Mouse (Mus musculus) ES-E14 (cell line): ENCODE measurements around the gene Dclre1a. TPM values are rescaled to one million over a fixed set of nuclear protein-coding genes. Genes with fewer than 3 reads are reported as not detected.

ENCODE experiments used
- DNase-seq: peaks from one replicate; pipeline ENCODE4 v3.0.0-alpha.2; 2013; ENCODE audit warnings: low read depth, low spot score
- H3K27ac ChIP-seq: 2 replicates; pipeline ENCODE4 v1.5.1; 2012; ENCODE audit warnings: low read depth, mild to moderate bottlenecking, low read length, moderate library complexity, mixed read lengths; ENCODE audit not compliant: poor library complexity, insufficient read depth, severe bottlenecking
- H3K36me3 ChIP-seq: 2 replicates; pipeline ENCODE4 v1.6.1; 2012; ENCODE audit warnings: mild to moderate bottlenecking, low read length, moderate library complexity, mixed read lengths; ENCODE audit not compliant: control insufficient read depth, poor library complexity, insufficient read depth, severe bottlenecking
- H3K4me1 ChIP-seq, 2 experiments: fragments of 150-350 bp in 1 of 2; sonication (generic) in 1 of 2; 2 replicates each; pipeline ENCODE4 v1.6.1; 2012; ENCODE audit warnings: low read length in 2 of 2, mild to moderate bottlenecking in 1 of 2, mixed read lengths in 1 of 2; ENCODE audit not compliant: control insufficient read depth in 2 of 2, insufficient read depth in 2 of 2, poor library complexity in 1 of 2
- H3K4me3 ChIP-seq, 2 experiments: fragments of 150-350 bp in 1 of 2; sonication (generic) in 1 of 2; 2 replicates each; pipeline ENCODE4 v1.5.1; 2012; ENCODE audit warnings: low read length in 2 of 2, low read depth in 1 of 2, mild to moderate bottlenecking in 1 of 2, mixed read lengths in 1 of 2; ENCODE audit not compliant: insufficient read depth in 1 of 2, poor library complexity in 1 of 2, severe bottlenecking in 1 of 2
- H3K9ac ChIP-seq: 2 replicates; pipeline ENCODE4 v1.6.1; 2012; ENCODE audit warnings: low read depth, mild to moderate bottlenecking, low read length, mixed read lengths; ENCODE audit not compliant: poor library complexity, insufficient read depth, severe bottlenecking
- H3K9me3 ChIP-seq: fragments of 150-350 bp; sonication (generic); 2 replicates; pipeline ENCODE4 v1.6.1; 2012; ENCODE audit warnings: low read depth, mild to moderate bottlenecking, low read length; ENCODE audit not compliant: control insufficient read depth, insufficient read depth
- CHD2 ChIP-seq: IDR thresholded peaks from 2 replicates; pipeline ENCODE4 v1.6.1; 2014; ENCODE audit warnings: mild to moderate bottlenecking, low read depth, low read length, inconsistent platforms
- HCFC1 ChIP-seq: IDR thresholded peaks from 2 replicates; pipeline ENCODE4 v1.6.1; 2012; ENCODE audit warnings: low read length, inconsistent platforms, borderline replicate concordance; ENCODE audit not compliant: insufficient read depth
- MAFK ChIP-seq: IDR thresholded peaks from 2 replicates; pipeline ENCODE4 v1.6.1; 2014; ENCODE audit warnings: mild to moderate bottlenecking, low read depth, low read length, inconsistent platforms; ENCODE audit not compliant: insufficient read depth
- ZC3H11A ChIP-seq: IDR thresholded peaks from 2 replicates; pipeline ENCODE4 v1.6.1; 2012; ENCODE audit warnings: low read depth, mild to moderate bottlenecking, inconsistent platforms, low read length, borderline replicate concordance
- ZNF384 ChIP-seq: IDR thresholded peaks from 2 replicates; pipeline ENCODE4 v1.6.1; 2012; ENCODE audit warnings: low read depth, low read length, inconsistent platforms
- in situ Hi-C, 2 experiments: fragments of 600-800 bp; cut with MboI; formaldehyde crosslinking; loops; one replicate each; pipeline ENCODE4 v1.15.1; 2025; ENCODE audit warnings: low sequenced_read_pairs in 2 of 2, inconsistent platforms in 1 of 2; ENCODE audit not compliant: unreplicated experiment in 2 of 2
- total RNA-seq: library from RNA; depleted of rRNA; stranded (reverse); fragments of 300-350 nt; gene quantifications from 2 replicates; pipeline ENCODE4 v1.2.3, GENCODE M21; 2012

Dclre1a gene
- total RNA-seq, 1 experiment, result 10.1 TPM

DNA sequence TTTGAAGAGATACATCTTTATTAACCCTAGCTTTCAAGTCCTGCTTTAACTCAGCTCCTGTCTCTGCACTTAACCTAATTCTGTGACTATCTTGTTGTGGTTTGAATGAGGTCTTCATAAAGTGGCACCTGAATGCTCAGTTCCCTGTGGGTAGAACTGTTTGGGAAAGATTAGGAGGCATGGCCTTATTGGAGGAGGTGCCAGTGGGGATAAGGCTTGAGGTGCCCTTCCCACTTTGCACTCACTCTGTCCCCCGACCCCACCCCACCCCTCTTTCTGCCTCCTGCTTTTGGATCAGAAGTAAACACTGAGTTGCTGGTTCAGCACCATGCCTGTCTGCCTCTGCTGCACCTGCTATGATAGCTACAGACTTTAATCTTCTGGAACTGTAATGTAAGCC lies 29.8 kb upstream of the Dclre1a start:
- no peak for TF ChIP-seq CHD2
- TF ChIP-seq ZC3H11A, result no peak
- TF ChIP-seq MAFK, result no peak
- TF ChIP-seq HCFC1, result no peak
- no peak for TF ChIP-seq ZNF384
- DNase-seq, result no peak
- Histone ChIP-seq H3K27ac (no peak overlapping the region), H3K36me3 (peaks cover 5% of the 10 kb centered on the region; the same call in 1 of the 2 replicates), H3K9ac (no peak overlapping the region), H3K9me3 (no peaks in the 10 kb centered on the region), H3K4me3 (no peak overlapping the region), H3K4me1 (peaks cover 4 to 5% of the 10 kb centered on the region in 2 experiments; a peak in 2 of 4 replicates)
- in situ Hi-C loops, result no loop called here

- no peak overlapping the region for H3K9ac ChIP-seq
- no peaks in the 10 kb centered on the region for H3K9me3 ChIP-seq
- peaks cover 4% of the 10 kb centered on the region; the same call in 1 of the 2 replicates for H3K36me3 ChIP-seq
- TF ChIP-seq HCFC1 (no peak), ZNF384 (no peak), MAFK (no peak), CHD2 (no peak), ZC3H11A (no peak)
- H3K27ac ChIP-seq, result no peak overlapping the region
- no peaks in the 10 kb centered on the region for H3K4me1 ChIP-seq
- H3K4me3 ChIP-seq, result no peak overlapping the region
- no peak for DNase-seq
- in situ Hi-C loops, result no loop called here
These were observed 25.2 kb upstream of the Dclre1a start for GRCm38 (mm10) chr19:56573184-56573583.

GRCm38 (mm10) chr19:56571913-56572312 lies 23.9 kb upstream of the Dclre1a start:
- Histone ChIP-seq H3K36me3 (peaks cover 4% of the 10 kb centered on the region; the same call in 1 of the 2 replicates), H3K9ac (no peak overlapping the region), H3K4me1 (no peaks in the 10 kb centered on the region), H3K9me3 (no peaks in the 10 kb centered on the region), H3K27ac (no peak overlapping the region), H3K4me3 (no peak overlapping the region)
- DNase-seq, result no peak
- in situ Hi-C loops, result no loop called here
- no peak for TF ChIP-seq ZNF384
- TF ChIP-seq ZC3H11A, result no peak
- no peak for TF ChIP-seq CHD2
- TF ChIP-seq MAFK, result no peak
- no peak for TF ChIP-seq HCFC1

- H3K9ac ChIP-seq, result no peak overlapping the region
- no peaks in the 10 kb centered on the region for H3K4me1 ChIP-seq
- H3K4me3 ChIP-seq, result no peak overlapping the region
- H3K27ac ChIP-seq, result no peak overlapping the region
- DNase-seq, result no peak
- peaks cover 4% of the 10 kb centered on the region; the same call in 1 of the 2 replicates for H3K36me3 ChIP-seq
- TF ChIP-seq ZC3H11A, result no peak
- no peak for TF ChIP-seq HCFC1
- TF ChIP-seq MAFK, result no peak
- TF ChIP-seq ZNF384, result no peak
- TF ChIP-seq CHD2, result no peak
- no peaks in the 10 kb centered on the region for H3K9me3 ChIP-seq
- in situ Hi-C loops, result no loop called here
These were observed 23.2 kb upstream of the Dclre1a start for GRCm38 (mm10) chr19:56571234-56571633.

GRCm38 (mm10) chr19:56570781-56571180 lies 22.8 kb upstream of the Dclre1a start:
- in situ Hi-C loops, result no loop called here
- no peak for TF ChIP-seq ZC3H11A
- TF ChIP-seq ZNF384, result no peak
- no peak for TF ChIP-seq MAFK
- no peak for TF ChIP-seq CHD2
- TF ChIP-seq HCFC1, result no peak
- H3K4me1 ChIP-seq, result no peaks in the 10 kb centered on the region
- no peak overlapping the region for H3K4me3 ChIP-seq
- DNase-seq, result no peak
- no peak overlapping the region for H3K27ac ChIP-seq
- H3K36me3 ChIP-seq, result peaks cover 2% of the 10 kb centered on the region; the same call in 1 of the 2 replicates
- H3K9me3 ChIP-seq, result no peaks in the 10 kb centered on the region
- H3K9ac ChIP-seq, result no peak overlapping the region
